ENCODE assay signal across 12 mouse cellular contexts in genomic region chr15:80617839-80618238, GRCm38 (mm10).
A peak's percentile ranks its signal among the peaks of the same experiment; 100 is the strongest.
DNase-seq lines count a peak whose midpoint lies in the region.
"Had no signal": no experiment of that assay in that cellular context is flagged by ENCODE, and none has a peak within 500 bp of the region (broad histone marks: within the 10 kb centered on the region; RNA-seq: fewer than 3 reads in every experiment).

No protein-coding gene starts in this region.

- peak; percentile 30 for DNase-seq in layer of hippocampus, adult 11-12 months (ENCODE audit: low spot score)
- no peak for DNase-seq in layer of hippocampus, adult 9-10 months (ENCODE audit: low spot score)
- peak; percentile 53 to 64 for DNase-seq in spleen, postnatal 36 days (ENCODE audit: low spot score in 2 of 2)
- no peak for DNase-seq in spleen, adult 18-20 months
- peak; percentile 74 for DNase-seq in brain, adult 2 months (ENCODE audit: low read depth, low spot score)
- peak; percentile 66 for DNase-seq in thymus, postnatal 25 days
- no peak for DNase-seq in heart, adult 11 months
- DNase-seq in neural tube, embryonic 10.5 days (ENCODE audit: extremely low spot score, low spot score) = no peak
- DNase-seq: gastrocnemius, postnatal 10 days; kidney, postnatal 14 days; lung, postnatal 10 days; right cerebral cortex, adult 18-20 months had no signal

Comparison
In these comparisons a context has a peak if more than half of its experiments do, and no peak if none do; other contexts are left out.
1. DNase-seq: peak in layer of hippocampus, adult 11-12 months (single experiment), spleen, postnatal 36 days (2 of 2), brain, adult 2 months (single experiment) and thymus, postnatal 25 days (single experiment); none in layer of hippocampus, adult 9-10 months (single experiment), spleen, adult 18-20 months (0 of 2), heart, adult 11 months (single experiment) and neural tube, embryonic 10.5 days (single experiment).